Mouse (Mus musculus) hindbrain, postnatal 0 days (tissue): ENCODE measurements around the gene Nmrk1. TPM values are rescaled to one million over a fixed set of nuclear protein-coding genes. Genes with fewer than 3 reads are reported as not detected.
A peak's percentile ranks its signal among the peaks of the same experiment; 100 is the strongest.

Experiments
- ATAC-seq: fragments of 200-750 bp; cut with Nextera tagmentation; 2 replicates; pipeline ENCODE4 v1.8.0; 2017; ENCODE audit warnings: mild to moderate bottlenecking, moderate TSS enrichment, moderate library complexity
- DNase-seq: peaks from one replicate; pipeline ENCODE4 v3.0.0-alpha.2; 2015; ENCODE audit warnings: low spot score
- H3K27ac ChIP-seq: fragments of 300-500 bp; sonication (generic); 2 replicates; pipeline ENCODE4 v1.5.1; 2014; ENCODE audit warnings: mild to moderate bottlenecking
- H3K27me3 ChIP-seq: fragments of 300-500 bp; sonication (generic); 2 replicates; pipeline ENCODE4 v1.6.1; 2014; ENCODE audit warnings: low read length, mixed read lengths; ENCODE audit not compliant: insufficient read depth
- H3K36me3 ChIP-seq: fragments of 300-500 bp; sonication (generic); 2 replicates; pipeline ENCODE4 v1.6.1; 2014; ENCODE audit warnings: low read length, mixed read lengths; ENCODE audit not compliant: insufficient read depth
- H3K4me1 ChIP-seq: fragments of 300-500 bp; sonication (generic); 2 replicates; pipeline ENCODE4 v1.6.1; 2014; ENCODE audit warnings: antibody characterized with exemption, low read length, mixed read lengths; ENCODE audit not compliant: insufficient read depth
- H3K4me2 ChIP-seq: fragments of 300-500 bp; sonication (generic); 2 replicates; pipeline ENCODE4 v1.6.1; 2014; ENCODE audit warnings: low read depth, mild to moderate bottlenecking, low read length, moderate library complexity, mixed read lengths
- H3K4me3 ChIP-seq: fragments of 300-500 bp; sonication (generic); 2 replicates; pipeline ENCODE4 v1.5.1; 2014; ENCODE audit warnings: low read length
- H3K9ac ChIP-seq: fragments of 300-500 bp; sonication (generic); replicated peaks from 2 replicates; pipeline ENCODE4 v1.6.1; 2014; ENCODE audit warnings: mild to moderate bottlenecking, low read length, moderate library complexity, mixed read lengths
- H3K9me3 ChIP-seq: fragments of 300-500 bp; sonication (generic); 2 replicates; pipeline ENCODE4 v1.6.1; 2016; ENCODE audit warnings: low read length, mixed read lengths
- CTCF ChIP-seq: IDR thresholded peaks from 2 replicates; pipeline ENCODE4 v1.5.1; 2016; ENCODE audit warnings: antibody characterized with exemption, control low read depth, low read depth
- WGBS: fragments of 180-500 bp; shearing (Covaris S2); extraction: QIAGEN DNeasy Blood & Tissue Kit; methylation state at CpG from one replicate; pipeline ENCODE4 v1.1.7; 2014; 5-methylcytosine and 5-hydroxymethylcytosine counted together
- polyA plus RNA-seq: library from polyadenylated mRNA; unstranded; fragments of >200 nt; fragmentation: Nextera tagmentation; extraction: Ambion mirVana; gene quantifications from 2 replicates; pipeline ENCODE4 v1.2.1, GENCODE M21; 2015
- total RNA-seq: library from RNA; depleted of rRNA; stranded (reverse); fragments of >200 nt; gene quantifications from 2 replicates; pipeline ENCODE4 v1.2.3, GENCODE M21; 2014

The Nmrk1 gene
- total and polyA plus RNA-seq, 2 experiments from 2014 or later: 9.2 to 10.6 TPM

DNA sequence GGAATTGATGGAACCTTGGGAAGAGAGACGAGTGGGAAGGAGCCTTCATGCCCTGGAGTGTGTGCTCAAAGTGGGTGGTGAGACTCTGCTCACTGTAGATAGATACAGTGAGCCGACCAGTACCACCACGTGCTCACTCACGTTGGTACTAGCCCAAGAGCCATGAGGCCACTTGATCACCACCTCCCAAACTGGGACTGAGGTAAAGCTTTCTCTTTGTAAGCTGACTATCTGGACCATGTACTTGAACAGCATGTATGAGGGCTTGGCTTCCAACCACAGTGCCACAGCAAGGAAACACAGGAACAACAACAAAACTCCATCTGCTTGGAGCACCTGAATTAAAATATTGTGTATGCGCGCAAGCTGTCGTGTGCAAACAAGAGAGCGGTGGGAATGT is 42.5 kb upstream of the Nmrk1 start:
- H3K9ac ChIP-seq: no peak overlapping the region
- WGBS: 87% methylated on average over 8 of the region's 8 CpGs
- DNase-seq: no peak
- H3K4me1 ChIP-seq: no peaks in the 10 kb centered on the region
- H3K4me2 ChIP-seq: no peak overlapping the region
- H3K4me3 ChIP-seq: no peak overlapping the region
- no peak for ATAC-seq
- no peaks in the 10 kb centered on the region for H3K27me3 ChIP-seq
- no peak for TF ChIP-seq CTCF
- H3K9me3 ChIP-seq: no peaks in the 10 kb centered on the region
- no peak overlapping the region for H3K27ac ChIP-seq
- H3K36me3 ChIP-seq: no peaks in the 10 kb centered on the region

DNA sequence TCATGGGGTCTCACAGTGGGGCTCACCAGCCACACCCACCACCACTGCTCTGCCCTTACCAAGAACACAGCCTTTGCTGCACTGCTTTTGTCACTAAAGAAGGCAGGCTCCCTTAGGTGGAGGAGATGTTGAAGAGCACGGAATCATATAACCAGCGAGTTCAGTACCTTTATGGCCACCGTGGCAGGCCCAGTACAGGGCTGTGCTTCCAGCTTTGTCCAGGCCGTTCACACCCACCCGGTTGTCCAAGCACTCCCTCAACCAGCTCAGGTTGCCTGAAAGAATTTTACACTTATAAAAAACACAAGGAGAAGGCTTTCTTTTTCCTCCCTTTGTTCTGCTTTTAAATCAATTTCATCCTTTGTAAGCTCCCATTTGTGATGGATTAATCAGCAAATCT is 41.5 kb upstream of the Nmrk1 start:
- WGBS: 69% methylated on average over 5 of the region's 5 CpGs
- DNase-seq (no peak), ATAC-seq (no peak)
- no peaks in the 10 kb centered on the region for H3K27me3 ChIP-seq
- H3K4me2 ChIP-seq: no peak overlapping the region
- H3K36me3 ChIP-seq: no peaks in the 10 kb centered on the region
- H3K9ac ChIP-seq: no peak overlapping the region
- no peak for TF ChIP-seq CTCF
- no peaks in the 10 kb centered on the region for H3K9me3 ChIP-seq
- no peaks in the 10 kb centered on the region for H3K4me1 ChIP-seq
- no peak overlapping the region for H3K27ac ChIP-seq
- no peak overlapping the region for H3K4me3 ChIP-seq

DNA sequence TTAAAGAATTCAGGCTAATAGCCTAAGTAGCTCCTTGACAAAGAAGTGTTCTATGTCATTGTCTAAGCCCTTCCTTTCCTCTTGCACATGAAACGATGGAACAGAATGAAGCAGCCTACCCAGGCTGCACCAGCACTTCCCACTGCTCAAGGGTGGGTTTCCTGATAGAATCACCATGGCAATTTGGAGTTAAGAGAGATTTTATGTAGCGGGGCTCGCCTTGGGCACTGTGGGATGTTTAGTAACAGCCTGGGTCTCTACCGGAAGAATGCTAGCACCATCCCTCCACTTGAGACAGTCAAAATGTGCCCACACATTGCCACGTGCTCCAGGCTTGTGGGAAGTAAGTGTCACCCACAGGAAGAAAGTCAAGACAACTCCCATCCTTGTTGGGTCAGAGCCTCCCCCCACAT is 40.8 kb upstream of the Nmrk1 start:
- TF ChIP-seq CTCF: no peak
- WGBS: 49% methylated on average over 5 of the region's 5 CpGs
- no peak overlapping the region for H3K9ac ChIP-seq
- DNase-seq (no peak), ATAC-seq (no peak)
- H3K36me3 ChIP-seq: no peaks in the 10 kb centered on the region
- no peaks in the 10 kb centered on the region for H3K4me1 ChIP-seq
- H3K9me3 ChIP-seq: no peaks in the 10 kb centered on the region
- no peak overlapping the region for H3K27ac ChIP-seq
- no peak overlapping the region for H3K4me3 ChIP-seq
- H3K27me3 ChIP-seq: no peaks in the 10 kb centered on the region
- no peak overlapping the region for H3K4me2 ChIP-seq

DNA sequence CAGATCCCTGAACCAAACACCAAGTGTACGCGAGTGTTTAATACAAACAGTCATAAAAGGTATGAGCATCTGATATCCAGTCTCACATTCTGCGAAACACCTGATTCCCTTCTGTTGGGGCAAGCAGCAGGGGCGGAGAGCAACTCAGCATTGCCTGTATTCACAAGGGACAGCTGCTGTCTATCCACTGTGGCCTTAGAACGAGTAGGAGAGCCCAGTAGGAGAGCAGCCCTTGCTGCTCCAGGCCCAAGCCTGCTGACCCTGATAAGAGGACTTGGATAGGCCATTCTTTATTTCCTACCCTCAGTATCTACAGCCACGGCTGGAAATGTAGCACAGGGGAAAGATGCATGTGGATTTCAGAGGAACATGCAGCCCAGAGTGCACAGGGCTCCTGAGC is 38.8 kb upstream of the Nmrk1 start:
- no peak overlapping the region for H3K4me3 ChIP-seq
- H3K9ac ChIP-seq: no peak overlapping the region
- H3K4me2 ChIP-seq: no peak overlapping the region
- H3K27me3 ChIP-seq: no peaks in the 10 kb centered on the region
- H3K27ac ChIP-seq: peak overlapping the region; percentile 9; the same call in 1 of the 2 replicates
- H3K9me3 ChIP-seq: no peaks in the 10 kb centered on the region
- H3K4me1 ChIP-seq: no peaks in the 10 kb centered on the region
- ATAC-seq (no peak), DNase-seq (no peak)
- TF ChIP-seq CTCF: no peak
- H3K36me3 ChIP-seq: no peaks in the 10 kb centered on the region
- 80% methylated on average over 6 of the region's 6 CpGs for WGBS

DNA sequence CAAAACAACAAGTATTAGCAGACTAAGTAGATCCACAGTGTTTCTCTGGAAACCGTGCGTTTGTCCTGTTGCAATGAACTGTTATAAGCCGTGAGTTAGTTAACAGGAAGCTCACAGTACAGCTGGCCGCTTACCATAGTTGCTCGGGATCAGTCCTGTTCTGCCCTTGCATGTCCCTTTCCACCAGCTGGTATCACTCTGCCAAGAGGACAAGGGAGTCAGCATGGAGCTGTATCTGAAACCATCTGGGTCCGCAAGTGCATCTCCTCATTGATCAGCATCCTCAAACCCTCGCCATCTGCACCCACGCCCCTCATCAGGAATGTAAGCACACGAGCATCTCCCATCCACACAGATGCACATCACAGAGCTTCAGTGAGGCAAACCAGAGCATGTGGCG is 38.0 kb upstream of the Nmrk1 start:
- DNase-seq (peak; percentile 41), ATAC-seq (peak; percentile 77)
- Histone ChIP-seq H3K9ac (no peak overlapping the region), H3K4me2 (no peak overlapping the region), H3K4me3 (no peak overlapping the region), H3K27ac (peak overlapping the region; percentile 9; the same call in 1 of the 2 replicates), H3K9me3 (no peaks in the 10 kb centered on the region), H3K27me3 (no peaks in the 10 kb centered on the region), H3K4me1 (no peaks in the 10 kb centered on the region), H3K36me3 (no peaks in the 10 kb centered on the region)
- 67% methylated on average over 10 of the region's 10 CpGs for WGBS
- TF ChIP-seq CTCF: no peak

DNA sequence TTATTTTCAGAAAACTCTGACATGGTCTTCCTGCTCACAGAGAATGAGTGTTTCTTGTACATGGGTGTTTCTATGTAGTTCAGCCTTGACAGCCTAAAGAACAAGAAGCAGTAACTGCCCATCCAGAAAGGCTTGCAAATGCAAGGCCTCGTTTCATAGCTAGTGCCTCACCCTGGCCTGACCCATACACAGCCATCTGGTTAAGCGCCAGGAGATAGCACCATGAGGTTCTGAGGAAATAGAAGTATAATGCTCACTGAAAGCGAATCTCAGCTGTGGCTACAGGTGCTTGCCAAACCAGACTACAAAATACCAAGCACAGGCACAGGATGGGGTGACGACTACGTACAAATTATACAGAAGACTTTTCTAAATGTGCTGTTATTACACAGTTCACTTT is 34.9 kb upstream of the Nmrk1 start:
- ATAC-seq (no peak), DNase-seq (peak; percentile 37)
- H3K27me3 ChIP-seq: no peaks in the 10 kb centered on the region
- no peak overlapping the region for H3K4me3 ChIP-seq
- H3K27ac ChIP-seq: no peak overlapping the region
- WGBS: 79% methylated on average over 5 of the region's 5 CpGs
- no peak overlapping the region for H3K4me2 ChIP-seq
- no peaks in the 10 kb centered on the region for H3K4me1 ChIP-seq
- no peaks in the 10 kb centered on the region for H3K36me3 ChIP-seq
- no peak overlapping the region for H3K9ac ChIP-seq
- TF ChIP-seq CTCF: no peak
- H3K9me3 ChIP-seq: no peaks in the 10 kb centered on the region

DNA sequence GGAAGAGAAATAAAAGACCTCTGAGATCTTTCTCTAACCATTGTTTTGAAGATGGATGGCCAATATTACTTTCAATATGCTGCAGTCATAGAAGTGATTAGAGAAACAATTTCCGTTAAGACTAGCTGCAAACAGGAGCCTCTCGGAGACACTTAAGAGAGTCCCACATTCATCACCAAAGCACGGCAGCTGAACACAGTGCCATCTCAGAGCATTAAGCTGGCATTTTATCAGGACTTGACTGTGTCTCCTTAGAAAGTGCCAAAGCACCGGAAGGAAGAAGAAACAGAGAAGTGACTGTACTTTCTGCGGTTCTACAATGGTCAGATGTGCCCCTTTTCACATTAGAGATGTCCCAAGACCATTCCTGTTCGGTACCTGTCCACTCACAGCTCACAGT is 34.0 kb upstream of the Nmrk1 start:
- ATAC-seq: no peak

More for the DNA sequence above, 34.0 kb upstream of the Nmrk1 start:
- H3K4me2 ChIP-seq: no peak overlapping the region
- H3K9ac ChIP-seq: no peak overlapping the region
- peak; percentile 66 for DNase-seq
- H3K4me3 ChIP-seq: no peak overlapping the region
- H3K4me1 ChIP-seq: no peaks in the 10 kb centered on the region
- no peak overlapping the region for H3K27ac ChIP-seq
- no peak for TF ChIP-seq CTCF
- no peaks in the 10 kb centered on the region for H3K36me3 ChIP-seq
- no peaks in the 10 kb centered on the region for H3K27me3 ChIP-seq
- 68% methylated on average over 6 of the region's 6 CpGs for WGBS
- no peaks in the 10 kb centered on the region for H3K9me3 ChIP-seq
